Mouse (Mus musculus): ENCODE results near the gene Sh3gl3. TPM values are rescaled to one million over a fixed set of nuclear protein-coding genes. Genes with fewer than 3 reads are reported as not detected.

Sh3gl3 gene
- polyA plus RNA-seq, 1 experiment = 1.7 TPM

GRCm38 (mm10) chr7:82339214-82339613, 165.6 kb downstream of the Sh3gl3 start:
- TF ChIP-seq POLR2A (IDR thresholded peaks at IDR 0.05; ENCODE audit: low read depth, low read length) = no peak
- TF ChIP-seq CTCF (IDR thresholded peaks at IDR 0.05; ENCODE audit: borderline replicate concordance, insufficient read depth, low read length) = no peak
- Histone ChIP-seq H3K27ac (ENCODE audit: insufficient read depth, low read length) (no peak overlapping the region), H3K4me1 (ENCODE audit: control insufficient read depth, insufficient read depth, low read length) (no peaks in the 10 kb centered on the region), H3K4me3 (ENCODE audit: insufficient read depth, low read length) (no peak overlapping the region)

GRCm38 (mm10) chr7:82341476-82341875, 167.8 kb downstream of the Sh3gl3 start:
- Histone ChIP-seq H3K4me3 (ENCODE audit: insufficient read depth, low read length) (no peak overlapping the region), H3K27ac (ENCODE audit: insufficient read depth, low read length) (no peak overlapping the region), H3K4me1 (ENCODE audit: control insufficient read depth, insufficient read depth, low read length) (no peaks in the 10 kb centered on the region)
- no peak for TF ChIP-seq POLR2A (IDR thresholded peaks at IDR 0.05; ENCODE audit: low read depth, low read length)
- TF ChIP-seq CTCF (IDR thresholded peaks at IDR 0.05; ENCODE audit: borderline replicate concordance, insufficient read depth, low read length) = no peak

- TF ChIP-seq POLR2A (IDR thresholded peaks at IDR 0.05; ENCODE audit: low read depth, low read length) = no peak
- TF ChIP-seq CTCF (IDR thresholded peaks at IDR 0.05; ENCODE audit: borderline replicate concordance, insufficient read depth, low read length) = no peak
- Histone ChIP-seq H3K4me1 (ENCODE audit: control insufficient read depth, insufficient read depth, low read length) (no peaks in the 10 kb centered on the region), H3K27ac (ENCODE audit: insufficient read depth, low read length) (no peak overlapping the region), H3K4me3 (ENCODE audit: insufficient read depth, low read length) (no peak overlapping the region)
These were observed 173.1 kb downstream of the Sh3gl3 start for GRCm38 (mm10) chr7:82346706-82347105.

- Histone ChIP-seq H3K27ac (ENCODE audit: insufficient read depth, low read length) (no peak overlapping the region), H3K4me3 (ENCODE audit: insufficient read depth, low read length) (no peak overlapping the region), H3K4me1 (ENCODE audit: control insufficient read depth, insufficient read depth, low read length) (no peaks in the 10 kb centered on the region)
- TF ChIP-seq POLR2A (IDR thresholded peaks at IDR 0.05; ENCODE audit: low read depth, low read length) (no peak), CTCF (IDR thresholded peaks at IDR 0.05; ENCODE audit: borderline replicate concordance, insufficient read depth, low read length) (no peak)
These were observed 176.2 kb downstream of the Sh3gl3 start for GRCm38 (mm10) chr7:82349796-82350195.

- TF ChIP-seq CTCF (IDR thresholded peaks at IDR 0.05; ENCODE audit: borderline replicate concordance, insufficient read depth, low read length) (no peak), POLR2A (IDR thresholded peaks at IDR 0.05; ENCODE audit: low read depth, low read length) (no peak)
- no peaks in the 10 kb centered on the region for H3K4me1 ChIP-seq (ENCODE audit: control insufficient read depth, insufficient read depth, low read length)
- H3K27ac ChIP-seq (ENCODE audit: insufficient read depth, low read length) = no peak overlapping the region
- no peak overlapping the region for H3K4me3 ChIP-seq (ENCODE audit: insufficient read depth, low read length)
These were observed 176.8 kb downstream of the Sh3gl3 start for GRCm38 (mm10) chr7:82350421-82350820.

Other genes with a start within 250 kb of the Sh3gl3 start
- 11.1 and 22.7 TPM in 2 replicates for gene Hdgfl3, start 239.4 kb upstream of the Sh3gl3 start, polyA plus RNA-seq (2011; ENCODE audit: insufficient read length, low read depth, missing spikeins)
- 0.81 and 1.1 TPM in 2 replicates for gene Bnc1, start 181.5 kb upstream of the Sh3gl3 start, polyA plus RNA-seq (2011; ENCODE audit: insufficient read length, low read depth, missing spikeins)
- 16.3 and 33.1 TPM in 2 replicates for gene Adamtsl3, start 161.9 kb downstream of the Sh3gl3 start, polyA plus RNA-seq (2011; ENCODE audit: insufficient read length, low read depth, missing spikeins)

Measured in embryonic fibroblast, embryonic 13.5 days (primary cell).